Mouse (Mus musculus) layer of hippocampus, adult 2 months (tissue): ENCODE data around the gene Asb2. TPM values are rescaled to one million over a fixed set of nuclear protein-coding genes. Genes with fewer than 3 reads are reported as not detected.
A peak's percentile ranks its signal among the peaks of the same experiment; 100 is the strongest.

ENCODE experiments used
- DNase-seq, 2 experiments: peaks; one replicate each; pipeline ENCODE4 v3.0.0; 2022; ENCODE audit warnings: low spot score in 2 of 2
- H3K27ac ChIP-seq: fragments of 200-600 bp; 2 replicates; pipeline ENCODE4 v1.8.1; 2022
- H3K4me3 ChIP-seq: fragments of 200-600 bp; 2 replicates; pipeline ENCODE4 v1.8.1; 2022; ENCODE audit warnings: mild to moderate bottlenecking
- CTCF ChIP-seq: fragments of 200-600 bp; conservative IDR thresholded peaks from 2 replicates; pipeline ENCODE4 v1.8.1; 2022; ENCODE audit warnings: antibody characterized with exemption, mild to moderate bottlenecking, moderate library complexity
- total RNA-seq, 2 experiments: library from RNA; stranded (reverse); gene quantifications; 2 replicates each; pipeline ENCODE4 v1.2.3; 2021

Asb2 gene
- total RNA-seq, 2 experiments from 2014 or later, result 2.0 to 2.3 TPM

- DNase-seq, result no peak
- Histone ChIP-seq H3K4me3 (no peak overlapping the region), H3K27ac (peak overlapping the region; percentile 19; the same call in 1 of the 2 replicates)
- peak; percentile 69 for TF ChIP-seq CTCF
Measured at GRCm38 (mm10) chr12:103353538-103353937, 2.3 kb downstream of the Asb2 start.

GRCm38 (mm10) chr12:103352735-103353134, 3.1 kb downstream of the Asb2 start:
- no peak for DNase-seq
- Histone ChIP-seq H3K4me3 (no peak overlapping the region), H3K27ac (no peak overlapping the region)
- no peak for TF ChIP-seq CTCF

GRCm38 (mm10) chr12:103348506-103348905, 7.3 kb downstream of the Asb2 start:
- DNase-seq, result peak; percentile 78 to 90
- Histone ChIP-seq H3K4me3 (no peak overlapping the region), H3K27ac (no peak overlapping the region)
- peak; percentile 97 for TF ChIP-seq CTCF

GRCm38 (mm10) chr12:103347406-103347805, 8.4 kb downstream of the Asb2 start:
- DNase-seq, result no peak
- Histone ChIP-seq H3K4me3 (no peak overlapping the region), H3K27ac (no peak overlapping the region)
- TF ChIP-seq CTCF, result no peak

GRCm38 (mm10) chr12:103346945-103347344, 8.9 kb downstream of the Asb2 start:
- no peak for TF ChIP-seq CTCF
- no peak overlapping the region for H3K4me3 ChIP-seq
- no peak for DNase-seq
- H3K27ac ChIP-seq, result no peak overlapping the region

- no peak for TF ChIP-seq CTCF
- H3K4me3 ChIP-seq, result no peak overlapping the region
- DNase-seq, result no peak
- H3K27ac ChIP-seq, result no peak overlapping the region
Measured at GRCm38 (mm10) chr12:103344934-103345333, 10.9 kb downstream of the Asb2 start.

- H3K27ac ChIP-seq, result no peak overlapping the region
- no peak for TF ChIP-seq CTCF
- no peak overlapping the region for H3K4me3 ChIP-seq
- no peak for DNase-seq
Measured at GRCm38 (mm10) chr12:103343456-103343855, 12.3 kb downstream of the Asb2 start.

- Histone ChIP-seq H3K27ac (no peak overlapping the region), H3K4me3 (no peak overlapping the region)
- no peak for TF ChIP-seq CTCF
- no peak for DNase-seq
Measured at GRCm38 (mm10) chr12:103341212-103341611, 14.6 kb downstream of the Asb2 start.

- no peak for DNase-seq
- TF ChIP-seq CTCF, result no peak
- no peak overlapping the region for H3K4me3 ChIP-seq
- H3K27ac ChIP-seq, result peak overlapping the region; percentile 20; the same call in 1 of the 2 replicates
Measured at GRCm38 (mm10) chr12:103338162-103338798, 17.5 kb downstream of the Asb2 start.

- Histone ChIP-seq H3K4me3 (no peak overlapping the region), H3K27ac (peak overlapping the region; percentile 28; the same call in 1 of the 2 replicates)
- no peak for DNase-seq
- no peak for TF ChIP-seq CTCF
Measured at GRCm38 (mm10) chr12:103336766-103337165, 19.0 kb downstream of the Asb2 start.

GRCm38 (mm10) chr12:103333426-103333825, 22.4 kb downstream of the Asb2 start:
- no peak for DNase-seq
- TF ChIP-seq CTCF, result no peak
- Histone ChIP-seq H3K4me3 (no peak overlapping the region), H3K27ac (no peak overlapping the region)

GRCm38 (mm10) chr12:103332879-103333278, 22.9 kb downstream of the Asb2 start:
- no peak for TF ChIP-seq CTCF
- Histone ChIP-seq H3K27ac (no peak overlapping the region), H3K4me3 (no peak overlapping the region)
- no peak for DNase-seq

GRCm38 (mm10) chr12:103331491-103331890, 24.3 kb downstream of the Asb2 start:
- H3K27ac ChIP-seq, result 0 out of 2 replicates have a peak overlapping the region, but pooled peaks have one; percentile 0
- no peak overlapping the region for H3K4me3 ChIP-seq
- DNase-seq, result no peak
- no peak for TF ChIP-seq CTCF

GRCm38 (mm10) chr12:103328448-103329191, 27.2 kb downstream of the Asb2 start:
- no peak for TF ChIP-seq CTCF
- no peak for DNase-seq
- no peak overlapping the region for H3K4me3 ChIP-seq
- H3K27ac ChIP-seq, result no peak overlapping the region
